Mouse (Mus musculus) C2C12 (cell line): Measurements from ENCODE around the gene Stap2. TPM values are rescaled to one million over a fixed set of nuclear protein-coding genes. Genes with fewer than 3 reads are reported as not detected.

ENCODE experiments used
- H3K27me3 ChIP-seq: one replicate; pipeline ENCODE4 v1.6.1; 2011; ENCODE audit not compliant: control insufficient read depth, insufficient read depth, insufficient read length
- H3K36me3 ChIP-seq: one replicate; pipeline ENCODE4 v1.6.1; 2011; ENCODE audit not compliant: control insufficient read depth, insufficient read depth
- H3K4me3 ChIP-seq: one replicate; pipeline ENCODE4 v1.5.1; 2011; ENCODE audit warnings: mild to moderate bottlenecking, control low read depth; ENCODE audit not compliant: poor library complexity, insufficient read depth, severe bottlenecking
- H3K79me2 ChIP-seq: one replicate; pipeline ENCODE4 v1.6.1; 2011; ENCODE audit not compliant: control insufficient read depth, insufficient read depth
- H3K79me3 ChIP-seq: one replicate; pipeline ENCODE4 v1.6.1; 2011; ENCODE audit warnings: low read depth, control low read depth
- H3ac ChIP-seq: one replicate; pipeline ENCODE3; 2011; ENCODE audit warnings: low read depth; ENCODE audit not compliant: control insufficient read depth, insufficient read length
- CEBPB ChIP-seq: IDR thresholded peaks from one replicate; pipeline ENCODE4 v1.6.1; 2011; ENCODE audit warnings: low read depth, mild to moderate bottlenecking, control low read depth, moderate library complexity
- CTCF ChIP-seq: IDR thresholded peaks from one replicate; pipeline ENCODE4 v1.5.1; 2011; ENCODE audit not compliant: control insufficient read depth, insufficient read depth, insufficient read length
- FOSL1 ChIP-seq: IDR thresholded peaks from one replicate; pipeline ENCODE4 v1.8.0; 2011; ENCODE audit warnings: mild to moderate bottlenecking, low read length; ENCODE audit not compliant: poor library complexity, insufficient read depth, severe bottlenecking
- MAX ChIP-seq: IDR thresholded peaks from one replicate; pipeline ENCODE4 v1.6.1; 2011; ENCODE audit warnings: mild to moderate bottlenecking, control low read depth
- MYOD1 ChIP-seq: IDR thresholded peaks from one replicate; pipeline ENCODE4 v1.6.1; 2011; ENCODE audit warnings: low read depth; ENCODE audit not compliant: control insufficient read depth, insufficient read length
- MYOG ChIP-seq: IDR thresholded peaks from one replicate; pipeline ENCODE4 v1.6.1; 2011; ENCODE audit not compliant: control insufficient read depth, insufficient read length; ENCODE audit errors: extremely low read depth
- USF1 ChIP-seq: IDR thresholded peaks from one replicate; pipeline ENCODE4 v1.6.1; 2011; ENCODE audit warnings: low read depth, mild to moderate bottlenecking, control low read depth, moderate library complexity
- polyA plus RNA-seq: library from polyadenylated mRNA; unstranded; fragments of >200 nt; fragmentation: generic; extraction: Trizol; gene quantifications from one replicate; pipeline ENCODE4 v1.2.1, GENCODE M21; 2012; ENCODE audit warnings: missing spikeins

Stap2 gene
- polyA plus RNA-seq, 1 experiment, result 0.48 TPM

- H3K79me2 ChIP-seq, result peaks cover 62% of the 10 kb centered on the region
- TF ChIP-seq MAX, result no peak
- no peak for TF ChIP-seq MYOG
- no peak for TF ChIP-seq USF1
- no peak for TF ChIP-seq CEBPB
- TF ChIP-seq FOSL1, result no peak
- TF ChIP-seq MYOD1, result no peak
- TF ChIP-seq CTCF, result no peak
- H3K79me3 ChIP-seq, result peaks cover 54% of the 10 kb centered on the region
- H3K27me3 ChIP-seq, result no peaks in the 10 kb centered on the region
- no peak overlapping the region for H3K4me3 ChIP-seq
- H3K36me3 ChIP-seq, result peaks cover 21% of the 10 kb centered on the region
- H3ac ChIP-seq, result no peak overlapping the region
Observed at GRCm38 (mm10) chr17:56039345-56039744, 34.0 kb upstream of the Stap2 start.

- H3K27me3 ChIP-seq, result no peaks in the 10 kb centered on the region
- TF ChIP-seq CEBPB, result no peak
- TF ChIP-seq MYOD1, result no peak
- TF ChIP-seq MAX, result no peak
- TF ChIP-seq FOSL1, result no peak
- no peak for TF ChIP-seq CTCF
- no peak for TF ChIP-seq USF1
Observed at GRCm38 (mm10) chr17:56038583-56039261, 33.3 kb upstream of the Stap2 start.

GRCm38 (mm10) chr17:56036901-56037287 is 31.5 kb upstream of the Stap2 start:
- H3K79me2 ChIP-seq, result peaks cover 62% of the 10 kb centered on the region
- H3K27me3 ChIP-seq, result no peaks in the 10 kb centered on the region
- peaks cover 14% of the 10 kb centered on the region for H3K36me3 ChIP-seq
- TF ChIP-seq CEBPB (no peak), FOSL1 (no peak), MYOG (no peak), CTCF (no peak), MYOD1 (no peak), USF1 (no peak), MAX (no peak)
- H3K79me3 ChIP-seq, result peaks cover 54% of the 10 kb centered on the region
- peak overlapping the region; percentile 56 for H3ac ChIP-seq
- H3K4me3 ChIP-seq, result no peak overlapping the region

More at GRCm38 (mm10) chr17:56038583-56039261, 33.3 kb upstream of the Stap2 start:
- Histone ChIP-seq H3ac (no peak overlapping the region), H3K79me2 (peaks cover 62% of the 10 kb centered on the region), H3K79me3 (peaks cover 55% of the 10 kb centered on the region), H3K4me3 (no peak overlapping the region), H3K36me3 (peaks cover 17% of the 10 kb centered on the region)

- Histone ChIP-seq H3K79me3 (peaks cover 52% of the 10 kb centered on the region), H3K36me3 (peaks cover 12% of the 10 kb centered on the region), H3K4me3 (peak within 1 kb of the TSS; percentile 91), H3K79me2 (peaks cover 62% of the 10 kb centered on the region), H3K27me3 (no peaks in the 10 kb centered on the region), H3ac (peak within 1 kb of the TSS; percentile 99)
- peak; percentile 90 for TF ChIP-seq MAX
- TF ChIP-seq CTCF, result peak; percentile 97
- TF ChIP-seq MYOD1, result no peak
- TF ChIP-seq CEBPB, result no peak
- no peak for TF ChIP-seq USF1
Observed at GRCm38 (mm10) chr17:56036176-56036900, 31.0 kb upstream of the Stap2 start, which contains the start of gene Sh3gl1. Gene Sh3gl1, minus strand, starts transcription at chr17:56036635.

GRCm38 (mm10) chr17:56035216-56035615 is 29.8 kb upstream of the Stap2 start:
- Histone ChIP-seq H3K36me3 (peaks cover 15% of the 10 kb centered on the region), H3K79me3 (peaks cover 53% of the 10 kb centered on the region), H3K79me2 (peaks cover 62% of the 10 kb centered on the region), H3K4me3 (peak overlapping the region; percentile 91), H3ac (peak overlapping the region; percentile 99), H3K27me3 (no peaks in the 10 kb centered on the region)
- TF ChIP-seq MYOD1, result no peak
- no peak for TF ChIP-seq FOSL1
- no peak for TF ChIP-seq MYOG
- TF ChIP-seq MAX, result no peak
- no peak for TF ChIP-seq CEBPB
- TF ChIP-seq CTCF, result no peak
- TF ChIP-seq USF1, result no peak
